8 mouse cellular contexts compared by ENCODE assay signal in the genomic region with DNA sequence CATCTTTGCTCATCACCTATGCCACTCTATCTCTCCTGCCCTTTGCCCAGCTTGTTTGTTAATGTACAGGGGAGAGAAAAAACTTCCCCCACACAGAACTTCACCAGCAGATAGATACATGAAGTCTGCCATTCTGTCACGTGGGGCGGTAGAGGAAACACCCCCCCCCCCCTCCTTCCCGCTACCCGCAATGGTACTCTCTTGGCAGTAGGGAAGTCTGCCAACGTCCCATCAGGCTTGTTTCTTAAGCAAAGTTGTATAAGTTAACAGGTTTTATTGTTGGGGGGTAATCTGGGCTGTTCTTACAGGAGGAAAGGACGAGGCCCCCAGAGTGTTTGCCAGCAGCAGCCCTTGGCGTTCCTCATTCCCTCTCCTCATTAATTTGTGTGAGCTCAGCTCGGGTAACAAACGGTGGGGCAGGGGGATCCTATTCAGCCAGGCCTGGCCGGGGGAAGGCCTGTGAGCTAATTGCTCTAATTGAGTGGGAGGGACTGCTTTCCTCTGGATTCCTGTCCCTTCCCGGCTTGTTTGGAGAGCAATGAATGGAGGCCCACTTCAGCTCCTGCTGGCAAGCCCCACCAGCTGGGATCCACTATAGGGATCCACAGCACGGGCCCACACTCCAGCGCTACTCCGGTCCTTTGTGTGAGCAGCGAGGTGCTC.
DNase-seq lines count a peak whose midpoint lies in the region; ATAC-seq and TF ChIP-seq lines count a peak whose summit lies in the region.

No protein-coding gene starts in this region.

- no peaks in the 10 kb centered on the region for H3K27me3 ChIP-seq in lung, embryonic 15.5 days
- peaks cover 2% of the 10 kb centered on the region; the same call in 1 of the 2 replicates for H3K27me3 ChIP-seq in forebrain, embryonic 11.5 days (ENCODE audit: control insufficient read depth, insufficient read depth, low read length)
- no peaks in the 10 kb centered on the region for H3K27me3 ChIP-seq in neural tube, embryonic 14.5 days (ENCODE audit: control insufficient read depth, insufficient read depth, low read length)

- H3K4me3 ChIP-seq in lung, embryonic 15.5 days, result no peak overlapping the region
- H3K4me3 ChIP-seq in lung, adult 2 months (replicated peaks; ENCODE audit: extremely low read depth, low read depth, low read length), result no peak overlapping the region
- no peak overlapping the region for H3K4me3 ChIP-seq in forebrain, embryonic 11.5 days (ENCODE audit: low read depth, low read length)
- no peak overlapping the region for H3K4me3 ChIP-seq in neural tube, embryonic 14.5 days (ENCODE audit: low read depth, low read length)

- TF ChIP-seq POLR2A in lung, adult 2 months (IDR thresholded peaks at IDR 0.05; ENCODE audit: borderline replicate concordance, extremely low read depth, low read depth, low read length), result no peak

- H3K9ac ChIP-seq in lung, embryonic 15.5 days, result no peak overlapping the region
- peak overlapping the region; percentile 30; the same call in 1 of the 2 replicates for H3K9ac ChIP-seq in forebrain, embryonic 11.5 days (ENCODE audit: low read length)
- H3K9ac ChIP-seq in neural tube, embryonic 14.5 days (replicated peaks; ENCODE audit: low read depth, low read length), result peak overlapping the region; percentile 28; the same call in 1 of the 2 replicates

- no peak overlapping the region for H3K4me2 ChIP-seq in lung, embryonic 15.5 days
- H3K4me2 ChIP-seq in forebrain, embryonic 11.5 days (ENCODE audit: low read depth, low read length, severe bottlenecking), result peak overlapping the region; percentile 38; the same call in 1 of the 2 replicates
- H3K4me2 ChIP-seq in neural tube, embryonic 14.5 days (ENCODE audit: low read depth, low read length), result peak overlapping the region; percentile 24; the same call in 1 of the 2 replicates

- WGBS in lung, embryonic 15.5 days, result 23% methylated on average over 15 of the region's 15 CpGs
- 45% methylated on average over 15 of the region's 15 CpGs for WGBS in lung, adult 2 months
- WGBS in forebrain, embryonic 11.5 days, result 4% methylated on average over 15 of the region's 15 CpGs
- 7% methylated on average over 15 of the region's 15 CpGs for WGBS in neural tube, embryonic 14.5 days

- peak; percentile 57; the same call in 1 of the 2 replicates for ATAC-seq in lung, embryonic 15.5 days (ENCODE audit: borderline replicate concordance, extremely low read depth, low FRiP score, low TSS enrichment)
- ATAC-seq in forebrain, embryonic 11.5 days (replicated peaks; ENCODE audit: low FRiP score), result peak; percentile 94
- peak; percentile 84 for ATAC-seq in neural tube, embryonic 14.5 days (ENCODE audit: low read depth)

- H3K27ac ChIP-seq in lung, embryonic 15.5 days, result no peak overlapping the region
- H3K27ac ChIP-seq in forebrain, embryonic 11.5 days (ENCODE audit: low read depth, low read length), result peak overlapping the region; percentile 90
- peak overlapping the region; percentile 78 for H3K27ac ChIP-seq in neural tube, embryonic 14.5 days (ENCODE audit: low read depth, low read length)

- no peak for DNase-seq in lung, adult 2 months
- peak; percentile 91 for DNase-seq in forebrain, embryonic 11.5 days (ENCODE audit: low spot score)
- peak; percentile 43 to 65 for DNase-seq in layer of hippocampus, postnatal 14 days (ENCODE audit: low spot score in 2 of 2)
- no peak for DNase-seq in spleen, adult 12 weeks (ENCODE audit: low spot score)
- no peak for DNase-seq in thymus, postnatal 0 days (ENCODE audit: low spot score)
- no peak for DNase-seq in adipocyte (ENCODE audit: low spot score)

- TF ChIP-seq CTCF in lung, adult 2 months (IDR thresholded peaks at IDR 0.05; ENCODE audit: insufficient read depth, low read length), result no peak

- no peaks in the 10 kb centered on the region for H3K9me3 ChIP-seq in lung, embryonic 15.5 days
- H3K9me3 ChIP-seq in forebrain, embryonic 11.5 days (ENCODE audit: control insufficient read depth, low read length), result no peaks in the 10 kb centered on the region
- H3K9me3 ChIP-seq in neural tube, embryonic 14.5 days (ENCODE audit: control insufficient read depth, low read length), result no peaks in the 10 kb centered on the region

- peaks cover 20% of the 10 kb centered on the region for H3K4me1 ChIP-seq in lung, embryonic 15.5 days
- peaks cover 5% of the 10 kb centered on the region; the same call in 1 of the 2 replicates for H3K4me1 ChIP-seq in lung, adult 2 months (ENCODE audit: control insufficient read depth, insufficient read depth, low read length)
- H3K4me1 ChIP-seq in forebrain, embryonic 11.5 days (replicated peaks; ENCODE audit: control insufficient read depth, insufficient read depth, low read length), result peaks cover 23% of the 10 kb centered on the region
- peaks cover 28% of the 10 kb centered on the region for H3K4me1 ChIP-seq in neural tube, embryonic 14.5 days (ENCODE audit: control insufficient read depth, insufficient read depth, low read length)

- no peaks in the 10 kb centered on the region for H3K36me3 ChIP-seq in lung, embryonic 15.5 days
- no peaks in the 10 kb centered on the region for H3K36me3 ChIP-seq in forebrain, embryonic 11.5 days (ENCODE audit: control insufficient read depth, insufficient read depth, low read length)
- no peaks in the 10 kb centered on the region for H3K36me3 ChIP-seq in neural tube, embryonic 14.5 days (ENCODE audit: control insufficient read depth, insufficient read depth, low read length)

Comparison
In these comparisons a context has a peak if more than half of its experiments do, and no peak if none do; other contexts are left out.
1. DNase-seq: peak in forebrain, embryonic 11.5 days (single experiment) and layer of hippocampus, postnatal 14 days (2 of 2); none in lung, adult 2 months (single experiment), spleen, adult 12 weeks (single experiment), thymus, postnatal 0 days (single experiment) and adipocyte (single experiment).
2. Peak in every context shown above with its lines, with median percentiles within 50 percentile points of each other: ATAC-seq.